Mouse (Mus musculus) CH12.LX (cell line): ENCODE data around the gene Uggt1. TPM values are rescaled to one million over a fixed set of nuclear protein-coding genes. Genes with fewer than 3 reads are reported as not detected.

Source experiments
- DNase-seq: peaks from one replicate; pipeline ENCODE4 v3.0.0-alpha.2; 2013; ENCODE audit errors: extremely low read depth
- H3K27ac ChIP-seq: 2 replicates; pipeline ENCODE4 v1.5.1; 2012; ENCODE audit warnings: low read depth, mild to moderate bottlenecking, control low read depth, moderate library complexity; ENCODE audit not compliant: insufficient read depth
- H3K27me3 ChIP-seq: replicated peaks from 2 replicates; pipeline ENCODE3; 2012; ENCODE audit warnings: inconsistent platforms
- H3K36me3 ChIP-seq, 2 experiments: replicated peaks in 1 of 2; 2 replicates each; pipeline versions ENCODE3 to v1.6.1; 2012; ENCODE audit warnings: inconsistent platforms in 1 of 2, low read length in 1 of 2, mild to moderate bottlenecking in 1 of 2, mixed read lengths in 1 of 2, moderate library complexity in 1 of 2; ENCODE audit not compliant: control insufficient read depth in 1 of 2, insufficient read depth in 1 of 2
- H3K4me1 ChIP-seq, 2 experiments: 2 replicates each; pipeline ENCODE4 v1.6.1; 2012; ENCODE audit warnings: inconsistent platforms in 1 of 2, moderate library complexity in 1 of 2; ENCODE audit not compliant: insufficient read depth in 2 of 2, control insufficient read depth in 1 of 2
- H3K4me2 ChIP-seq: 2 replicates; pipeline ENCODE4 v1.6.1; 2012; ENCODE audit warnings: low read depth, mild to moderate bottlenecking, control low read depth; ENCODE audit not compliant: poor library complexity, insufficient read depth, severe bottlenecking
- H3K4me3 ChIP-seq, 3 experiments: fragments of 150-350 bp in 1 of 3; sonication (generic) in 1 of 3; replicated peaks in 1 of 3; 2 replicates each; pipeline versions ENCODE3 to v1.5.1; 2011 to 2012; ENCODE audit warnings: low read depth in 2 of 3, low read length in 2 of 3, mild to moderate bottlenecking in 2 of 3, moderate library complexity in 2 of 3, control low read depth in 1 of 3, improper control_type of control experiment in 1 of 3, inconsistent platforms in 1 of 3, mixed read lengths in 1 of 3; ENCODE audit not compliant: poor library complexity in 1 of 3
- H3K79me2 ChIP-seq: replicated peaks from 2 replicates; pipeline ENCODE4 v1.6.1; 2012; ENCODE audit warnings: mild to moderate bottlenecking, moderate library complexity; ENCODE audit not compliant: control insufficient read depth, poor library complexity, insufficient read depth, severe bottlenecking; ENCODE audit errors: extremely low read depth
- H3K9ac ChIP-seq: 2 replicates; pipeline ENCODE4 v1.6.1; 2012; ENCODE audit warnings: low read depth, mild to moderate bottlenecking, control low read depth, moderate library complexity; ENCODE audit not compliant: insufficient read depth
- H3K9me3 ChIP-seq: replicated peaks from 2 replicates; pipeline ENCODE3; 2012; ENCODE audit warnings: low read length, inconsistent platforms, mixed read lengths
- BHLHE40 ChIP-seq: IDR thresholded peaks from 2 replicates; pipeline ENCODE4 v1.6.1; 2011; ENCODE audit warnings: mild to moderate bottlenecking, low read depth, low read length, improper control_type of control experiment
- CHD1 ChIP-seq: IDR thresholded peaks from 2 replicates; pipeline ENCODE4 v1.6.1; 2012; ENCODE audit warnings: low read depth, low read length, improper control_type of control experiment, inconsistent platforms
- ELF1 ChIP-seq: IDR thresholded peaks from 2 replicates; pipeline ENCODE4 v1.6.1; 2014; ENCODE audit warnings: low read depth, mild to moderate bottlenecking, inconsistent platforms, low read length, improper control_type of control experiment
- EP300 ChIP-seq: IDR thresholded peaks from 2 replicates; pipeline ENCODE4 v1.6.1; 2011; ENCODE audit warnings: low read length, improper control_type of control experiment
- ETS1 ChIP-seq: conservative IDR thresholded peaks from 2 replicates; pipeline ENCODE4 v1.6.1; 2012; ENCODE audit warnings: low read depth, mild to moderate bottlenecking, inconsistent platforms, low read length, improper control_type of control experiment, moderate library complexity
- GABPA ChIP-seq: IDR thresholded peaks from 2 replicates; pipeline ENCODE4 v1.6.1; 2012; ENCODE audit warnings: low read depth, low read length, improper control_type of control experiment, inconsistent platforms; ENCODE audit not compliant: insufficient replicate concordance
- IRF4 ChIP-seq: IDR thresholded peaks from 2 replicates; pipeline ENCODE4 v1.6.1; 2014; ENCODE audit warnings: low read depth, mild to moderate bottlenecking, inconsistent platforms, low read length, improper control_type of control experiment
- JUN ChIP-seq: IDR thresholded peaks from 2 replicates; pipeline ENCODE4 v1.6.1; 2011; ENCODE audit warnings: low read depth, mild to moderate bottlenecking, low read length, improper control_type of control experiment, moderate library complexity; ENCODE audit not compliant: insufficient read depth
- JUND ChIP-seq: conservative IDR thresholded peaks from 2 replicates; pipeline ENCODE4 v1.6.1; 2011; ENCODE audit warnings: low read depth, low read length, improper control_type of control experiment
- MAFK ChIP-seq: IDR thresholded peaks from 2 replicates; pipeline ENCODE4 v1.6.1; 2011; ENCODE audit warnings: low read length, improper control_type of control experiment; ENCODE audit not compliant: insufficient replicate concordance
- MAZ ChIP-seq: IDR thresholded peaks from 2 replicates; pipeline ENCODE4 v1.6.1; 2012; ENCODE audit warnings: low read depth, mild to moderate bottlenecking, inconsistent platforms, low read length, improper control_type of control experiment, moderate library complexity
- MEF2A ChIP-seq: IDR thresholded peaks from 2 replicates; pipeline ENCODE4 v1.6.1; 2014; ENCODE audit warnings: low read depth, mild to moderate bottlenecking, inconsistent platforms, low read length, improper control_type of control experiment, borderline replicate concordance
- MXI1 ChIP-seq: IDR thresholded peaks from 2 replicates; pipeline ENCODE4 v1.6.1; 2011; ENCODE audit warnings: mild to moderate bottlenecking, low read depth, low read length, improper control_type of control experiment
- MYC ChIP-seq: IDR thresholded peaks from 2 replicates; pipeline ENCODE4 v1.6.1; 2011; ENCODE audit warnings: low read depth, mild to moderate bottlenecking, improper control_type of control experiment, low read length
- NELFE ChIP-seq: IDR thresholded peaks from 2 replicates; pipeline ENCODE4 v1.6.1; 2011; ENCODE audit warnings: low read depth, low read length, improper control_type of control experiment
- NRF1 ChIP-seq: IDR thresholded peaks from 2 replicates; pipeline ENCODE4 v1.6.1; 2014; ENCODE audit warnings: low read depth, mild to moderate bottlenecking, inconsistent platforms, low read length, improper control_type of control experiment, moderate library complexity
- POLR2A ChIP-seq: IDR thresholded peaks from 2 replicates; pipeline ENCODE4 v1.6.1; 2011; ENCODE audit warnings: low read depth, mild to moderate bottlenecking, improper control_type of control experiment, low read length
- POLR2AphosphoS2 ChIP-seq: IDR thresholded peaks from 2 replicates; pipeline ENCODE4 v1.6.1; 2011; ENCODE audit warnings: low read depth, low read length, improper control_type of control experiment
- RCOR1 ChIP-seq: conservative IDR thresholded peaks from 2 replicates; pipeline ENCODE4 v1.6.1; 2012; ENCODE audit warnings: low read depth, mild to moderate bottlenecking, inconsistent platforms, low read length, improper control_type of control experiment
- SIN3A ChIP-seq: IDR thresholded peaks from 2 replicates; pipeline ENCODE4 v1.6.1; 2012; ENCODE audit warnings: low read length, improper control_type of control experiment, inconsistent platforms
- SMC3 ChIP-seq: IDR thresholded peaks from 2 replicates; pipeline ENCODE4 v1.6.1; 2011; ENCODE audit warnings: low read depth, low read length, improper control_type of control experiment
- TBP ChIP-seq: conservative IDR thresholded peaks from 2 replicates; pipeline ENCODE4 v1.6.1; 2011; ENCODE audit warnings: low read depth, low read length, improper control_type of control experiment
- USF2 ChIP-seq: conservative IDR thresholded peaks from 2 replicates; pipeline ENCODE4 v1.6.1; 2011; ENCODE audit warnings: low read depth, low read length, improper control_type of control experiment
- ZC3H11A ChIP-seq: IDR thresholded peaks from 2 replicates; pipeline ENCODE4 v1.6.1; 2012; ENCODE audit warnings: low read depth, mild to moderate bottlenecking, inconsistent platforms, low read length, improper control_type of control experiment
- ZKSCAN1 ChIP-seq: IDR thresholded peaks from 2 replicates; pipeline ENCODE4 v1.6.1; 2012; ENCODE audit warnings: low read depth, inconsistent platforms, low read length, improper control_type of control experiment, borderline replicate concordance
- ZNF384 ChIP-seq: IDR thresholded peaks from 2 replicates; pipeline ENCODE4 v1.6.1; 2012; ENCODE audit warnings: low read depth, low read length, improper control_type of control experiment, inconsistent platforms
- dilution Hi-C: fragments of 300-500 bp; cut with MboI; formaldehyde crosslinking; loops from 2 replicates; pipeline ENCODE4 v1.14.3; 2020; ENCODE audit warnings: low sequenced_read_pairs; ENCODE audit not compliant: extremely low pct_unique_long_range_greater_than_20kb, extremely low pct_ligation_motif_present
- in situ Hi-C: fragments of 300-500 bp; cut with MboI; formaldehyde crosslinking; loops from 3 replicates; pipeline ENCODE4 v1.14.3; 2019; ENCODE audit warnings: low sequenced_read_pairs, low pct_ligation_motif_present, low pct_unique_long_range_greater_than_20kb, mixed read lengths
- polyA plus RNA-seq: library from polyadenylated mRNA; unstranded; fragments of >175 nt; gene quantifications from 2 replicates; pipeline ENCODE4 v1.2.1, GENCODE M21; 2012; ENCODE audit warnings: low read depth; ENCODE audit not compliant: insufficient read length
- total RNA-seq, 2 experiments: library from RNA; depleted of rRNA; stranded (reverse); fragments of 300-350 nt in 1 of 2; fragments of >200 nt in 1 of 2; gene quantifications; 2 replicates each; pipeline ENCODE4 v1.2.3; 2012 to 2014

The Uggt1 gene
- total and polyA plus RNA-seq, 3 experiments = 35.3 to 41.2 (median 39.5) TPM

- no peak for DNase-seq
- Histone ChIP-seq H3K4me2 (no peak overlapping the region), H3K9me3 (no peaks in the 10 kb centered on the region), H3K79me2 (no peaks in the 10 kb centered on the region), H3K27ac (no peak overlapping the region), H3K36me3 (peaks cover 3% of the 10 kb centered on the region in 2 experiments), H3K27me3 (no peaks in the 10 kb centered on the region), H3K9ac (no peak overlapping the region), H3K4me1 (peaks cover 21 to 50% of the 10 kb centered on the region in 2 experiments), H3K4me3 (no peak overlapping the region)
- in situ Hi-C loops (loop anchor here (25.0 kb wide), 1 partner anchor 433 kb away; no protein-coding TSS in a partner anchor), dilution Hi-C loops (no loop called here)
- TF ChIP-seq EP300 (no peak), ZC3H11A (no peak), SIN3A (no peak), ELF1 (no peak), MXI1 (no peak), USF2 (no peak), JUND (no peak), ZKSCAN1 (no peak), IRF4 (no peak), ZNF384 (no peak), NRF1 (no peak), POLR2A (no peak), SMC3 (no peak), MAZ (no peak), RCOR1 (no peak), GABPA (no peak), CHD1 (no peak), MAFK (no peak), BHLHE40 (no peak), MYC (no peak)
Observed at GRCm38 (mm10) chr1:36270666-36271065, 26.1 kb upstream of the Uggt1 start.

- H3K4me1 ChIP-seq = peaks cover 22 to 51% of the 10 kb centered on the region in 2 experiments
Observed at GRCm38 (mm10) chr1:36269121-36269795, 24.7 kb upstream of the Uggt1 start.

More at GRCm38 (mm10) chr1:36269121-36269795, 24.7 kb upstream of the Uggt1 start:
- DNase-seq = no peak
- no peak overlapping the region for H3K4me2 ChIP-seq
- no peak overlapping the region for H3K27ac ChIP-seq
- dilution Hi-C loops = no loop called here
- TF ChIP-seq IRF4 = no peak
- no peak for TF ChIP-seq TBP
- no peak for TF ChIP-seq POLR2AphosphoS2
- TF ChIP-seq SMC3 = no peak
- TF ChIP-seq MAZ = no peak
- TF ChIP-seq BHLHE40 = no peak
- TF ChIP-seq NELFE = no peak
- TF ChIP-seq ZC3H11A = no peak
- TF ChIP-seq EP300 = no peak
- TF ChIP-seq GABPA = no peak
- TF ChIP-seq JUN = no peak
- TF ChIP-seq ETS1 = no peak
- TF ChIP-seq MXI1 = no peak
- no peak for TF ChIP-seq CHD1
- TF ChIP-seq MEF2A = no peak
- in situ Hi-C loops = loop anchor here (25.0 kb wide), 1 partner anchor 432 kb away; no protein-coding TSS in a partner anchor
- H3K79me2 ChIP-seq = no peaks in the 10 kb centered on the region
- no peak overlapping the region for H3K9ac ChIP-seq
- peaks cover 2% of the 10 kb centered on the region for H3K27me3 ChIP-seq
- H3K9me3 ChIP-seq = no peaks in the 10 kb centered on the region
- H3K4me3 ChIP-seq = no peak overlapping the region
- peaks cover 3% of the 10 kb centered on the region in 2 experiments for H3K36me3 ChIP-seq
